Mouse (Mus musculus): ENCODE results near the gene Pm20d2. TPM values are rescaled to one million over a fixed set of nuclear protein-coding genes. Genes with fewer than 3 reads are reported as not detected.

Gene Pm20d2
- total and polyA plus RNA-seq, 2 experiments from 2014 or later, result 3.3 to 8.0 TPM

- H3K27me3 ChIP-seq (ENCODE audit: insufficient read depth, low read length), result no peaks in the 10 kb centered on the region
- no peak overlapping the region for H3K4me3 ChIP-seq (ENCODE audit: low read depth, low read length)
- H3K4me2 ChIP-seq (ENCODE audit: low read depth), result no peak overlapping the region
- H3K36me3 ChIP-seq (ENCODE audit: insufficient read depth), result no peaks in the 10 kb centered on the region
- H3K9me3 ChIP-seq (ENCODE audit: low read length), result no peaks in the 10 kb centered on the region
- DNase-seq, result peak; percentile 43
- 51% methylated on average over 10 of the region's 10 CpGs for WGBS
- no peak overlapping the region; the same call in 1 of the 2 replicates for H3K27ac ChIP-seq (ENCODE audit: low read depth, low read length)
- TF ChIP-seq CTCF (IDR thresholded peaks at IDR 0.05; ENCODE audit: low read depth), result no peak
- H3K4me1 ChIP-seq (ENCODE audit: insufficient read depth), result no peaks in the 10 kb centered on the region
- no peak overlapping the region for H3K9ac ChIP-seq
- peak; percentile 23 for ATAC-seq
These were observed 64.0 kb downstream of the Pm20d2 start for GRCm38 (mm10) chr4:33125409-33126084.

- no peak for ATAC-seq
- peak; percentile 53 for TF ChIP-seq CTCF (IDR thresholded peaks at IDR 0.05; ENCODE audit: low read depth)
- 78% methylated on average over 6 of the region's 6 CpGs for WGBS
- no peaks in the 10 kb centered on the region for H3K9me3 ChIP-seq (ENCODE audit: low read length)
- H3K4me1 ChIP-seq (ENCODE audit: insufficient read depth), result no peaks in the 10 kb centered on the region
- H3K27ac ChIP-seq (ENCODE audit: low read depth, low read length), result no peak overlapping the region
- no peak overlapping the region for H3K4me3 ChIP-seq (ENCODE audit: low read depth, low read length)
- no peak overlapping the region for H3K9ac ChIP-seq
- no peaks in the 10 kb centered on the region for H3K27me3 ChIP-seq (ENCODE audit: insufficient read depth, low read length)
- H3K36me3 ChIP-seq (ENCODE audit: insufficient read depth), result no peaks in the 10 kb centered on the region
- peak; percentile 19 for DNase-seq
- no peak overlapping the region for H3K4me2 ChIP-seq (ENCODE audit: low read depth)
These were observed 65.0 kb downstream of the Pm20d2 start for GRCm38 (mm10) chr4:33124493-33124892.

Other genes with a start within 250 kb of the Pm20d2 start
- 30.3 and 39.8 TPM in 2 replicates for gene Ankrd6, start 238.9 kb downstream of the Pm20d2 start, total RNA-seq (2014; rRNA removed)
- gene Ankrd6, start 238.9 kb downstream of the Pm20d2 start, polyA plus RNA-seq (2015; fragmentation: Nextera tagmentation; extraction: Ambion mirVana), result 15.1 and 18.4 TPM in 2 replicates
- gene Rragd, start 206.7 kb downstream of the Pm20d2 start, total RNA-seq (2014; rRNA removed), result 45.3 and 53.0 TPM in 2 replicates
- gene Rragd, start 206.7 kb downstream of the Pm20d2 start, polyA plus RNA-seq (2015; fragmentation: Nextera tagmentation; extraction: Ambion mirVana), result 21.8 and 30.6 TPM in 2 replicates
- 88.5 and 106 TPM in 2 replicates for gene Ube2j1, start 158.3 kb downstream of the Pm20d2 start, total RNA-seq (2014; rRNA removed)
- 53.6 and 61.2 TPM in 2 replicates for gene Ube2j1, start 158.3 kb downstream of the Pm20d2 start, polyA plus RNA-seq (2015; fragmentation: Nextera tagmentation; extraction: Ambion mirVana)
- 0.54 TPM in 1 of 2 replicates, not detected in the other for gene Gabrr2, start 126.7 kb downstream of the Pm20d2 start, total RNA-seq (2014; rRNA removed)
- not detected in 2 replicates for gene Gabrr2, start 126.7 kb downstream of the Pm20d2 start, polyA plus RNA-seq (2015; fragmentation: Nextera tagmentation; extraction: Ambion mirVana)
- 0.46 and 0.67 TPM in 2 replicates for gene Gabrr1, start 57.2 kb downstream of the Pm20d2 start, total RNA-seq (2014; rRNA removed)
- 0.22 and 0.25 TPM in 2 replicates for gene Gabrr1, start 57.2 kb downstream of the Pm20d2 start, polyA plus RNA-seq (2015; fragmentation: Nextera tagmentation; extraction: Ambion mirVana)
- 47.0 and 68.4 TPM in 2 replicates for gene Srsf12, start 19.3 kb upstream of the Pm20d2 start, total RNA-seq (2014; rRNA removed)
- gene Srsf12, start 19.3 kb upstream of the Pm20d2 start, polyA plus RNA-seq (2015; fragmentation: Nextera tagmentation; extraction: Ambion mirVana), result 22.1 and 43.3 TPM in 2 replicates
- 79.9 and 112 TPM in 2 replicates for gene Pnrc1, start 100.4 kb upstream of the Pm20d2 start, total RNA-seq (2014; rRNA removed)
- 55.1 and 57.1 TPM in 2 replicates for gene Pnrc1, start 100.4 kb upstream of the Pm20d2 start, polyA plus RNA-seq (2015; fragmentation: Nextera tagmentation; extraction: Ambion mirVana)
- 22.5 and 32.7 TPM in 2 replicates for gene Rngtt, start 120.6 kb upstream of the Pm20d2 start, total RNA-seq (2014; rRNA removed)
- 11.5 and 16.1 TPM in 2 replicates for gene Rngtt, start 120.6 kb upstream of the Pm20d2 start, polyA plus RNA-seq (2015; fragmentation: Nextera tagmentation; extraction: Ambion mirVana)